Mouse (Mus musculus) liver, adult 2 months (tissue): Measurements from ENCODE around the gene Ift27.

Experiments used
- CTCF ChIP-seq: fragments of 200-500 bp; IDR thresholded peaks from 2 replicates; pipeline ENCODE4 v1.5.1; 2011; ENCODE audit warnings: low read depth, low read length, control low read depth
- POLR2A ChIP-seq: fragments of 200-500 bp; IDR thresholded peaks from 2 replicates; pipeline ENCODE4 v1.6.1; 2011; ENCODE audit warnings: low read length, control low read depth; ENCODE audit not compliant: insufficient read depth; ENCODE audit errors: extremely low read depth

DNA sequence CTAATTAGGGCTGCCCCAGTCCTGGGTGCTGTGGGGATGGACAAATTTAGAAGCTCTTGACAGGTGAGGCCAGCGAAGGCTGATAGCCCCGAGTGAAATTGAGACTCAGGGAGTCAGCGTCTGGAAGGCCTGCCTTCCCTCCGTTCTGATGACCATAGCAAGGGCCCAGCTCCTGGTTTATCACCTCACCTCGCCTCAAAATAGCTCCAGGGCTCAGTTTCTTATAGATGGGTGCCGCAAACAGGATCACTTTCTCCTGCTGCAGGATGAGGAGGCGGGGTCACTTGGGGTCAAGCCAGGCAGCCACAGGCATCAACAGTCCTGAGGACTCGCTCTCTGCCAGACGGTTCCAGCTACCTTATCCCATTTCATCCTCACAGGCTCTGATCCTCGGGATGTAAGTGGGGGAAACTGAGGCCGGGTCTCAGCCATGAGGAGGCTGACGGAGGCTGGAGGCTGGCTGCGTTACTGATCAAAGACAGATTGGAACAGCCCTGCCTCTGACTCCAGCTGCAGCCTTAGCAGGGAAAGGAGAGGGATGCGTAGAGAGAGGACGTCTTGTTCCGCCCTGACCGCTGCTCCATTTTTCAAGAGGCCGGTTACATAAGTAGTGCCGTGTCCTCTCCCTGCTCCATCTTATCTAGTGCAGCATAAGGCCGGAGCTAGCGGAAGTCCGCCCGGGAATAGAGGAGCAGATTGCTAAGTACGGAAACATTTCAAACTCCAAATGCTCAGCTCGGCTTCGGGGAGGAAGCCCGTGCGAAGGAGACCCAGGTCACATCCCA lies 21.4 kb upstream of the Ift27 start:
- no peak for TF ChIP-seq CTCF
- no peak for TF ChIP-seq POLR2A
